ENCODE assay signal across 25 mouse cellular contexts in the genomic region with DNA sequence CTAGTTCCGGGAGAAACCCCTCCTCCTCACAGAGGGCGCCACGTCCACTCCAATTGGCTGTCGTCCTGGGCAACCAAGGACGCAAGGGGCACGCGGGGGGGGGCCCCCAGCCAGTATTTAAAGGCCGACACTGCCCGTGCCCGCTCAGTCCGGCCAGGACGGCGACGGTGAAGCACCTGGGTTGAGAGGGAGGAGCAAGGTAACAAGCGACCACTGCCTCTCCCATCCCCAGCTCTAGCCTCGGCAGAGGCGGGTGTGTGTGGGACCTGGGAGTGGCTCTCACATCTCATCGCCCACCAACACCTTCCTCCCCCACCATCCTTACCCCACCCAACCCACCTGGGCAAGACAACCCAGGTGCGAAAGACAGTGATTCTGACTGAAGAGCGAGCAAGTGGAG. TPM values are rescaled to one million over a fixed set of nuclear protein-coding genes. Genes with fewer than 3 reads are reported as not detected.
DNase-seq lines count a peak whose midpoint lies in the region; ATAC-seq and TF ChIP-seq lines count a peak whose summit lies in the region.
"Had no signal": no experiment of that assay in that cellular context is flagged by ENCODE, and none has a peak within 500 bp of the region (broad histone marks: within the 10 kb centered on the region; RNA-seq: fewer than 3 reads in every experiment).

A gene (plus strand): TSS at position 147 of the 400 bp plus-strand sequence.

- H3K4me1 ChIP-seq in heart, embryonic 12.5 days (replicated peaks), result no peaks in the 10 kb centered on the region
- no peaks in the 10 kb centered on the region for H3K4me1 ChIP-seq in hindbrain, embryonic 15.5 days (replicated peaks)
- H3K4me1 ChIP-seq in hindbrain, postnatal 0 days (ENCODE audit: insufficient read depth, low read length), result no peaks in the 10 kb centered on the region
- no peaks in the 10 kb centered on the region for H3K4me1 ChIP-seq in ES-Bruce4 (ENCODE audit: control insufficient read depth, insufficient read depth, low read length)
- H3K4me1 ChIP-seq: hindbrain, embryonic 12.5 days; intestine, embryonic 15.5 days; liver, embryonic 15.5 days; neural tube, embryonic 12.5 days had no signal

- no peak for TF ChIP-seq CTCF in hindbrain, postnatal 0 days (IDR thresholded peaks at IDR 0.05; ENCODE audit: low read depth)
- TF ChIP-seq CTCF in ES-Bruce4 (IDR thresholded peaks at IDR 0.05; ENCODE audit: low read depth, low read length), result no peak

- no peak for ATAC-seq in heart, embryonic 12.5 days (ENCODE audit: insufficient number of reproducible peaks, low FRiP score)
- ATAC-seq in hindbrain, embryonic 15.5 days (ENCODE audit: low FRiP score, low read depth), result 0 out of 2 replicates have a peak, but pooled peaks have one; percentile 27
- ATAC-seq in hindbrain, postnatal 0 days, result no peak
- 0 out of 2 replicates have a peak, but pooled peaks have one; percentile 10 for ATAC-seq in erythroid progenitor cell, adult 5-6 weeks (replicated peaks; ENCODE audit: low FRiP score, poor library complexity, severe bottlenecking)
- ATAC-seq: intestine, embryonic 15.5 days; lung, postnatal 0 days had no signal

- no peak for TF ChIP-seq EP300 in ES-Bruce4 (IDR thresholded peaks at IDR 0.05; ENCODE audit: insufficient read depth, low read depth, low read length)

- H3K27ac ChIP-seq in heart, embryonic 12.5 days (ENCODE audit: poor library complexity, severe bottlenecking), result no peak within 1 kb of the TSS
- no peak within 1 kb of the TSS for H3K27ac ChIP-seq in hindbrain, embryonic 15.5 days (replicated peaks)
- H3K27ac ChIP-seq in hindbrain, postnatal 0 days, result no peak within 1 kb of the TSS
- H3K27ac ChIP-seq in ES-Bruce4 (ENCODE audit: insufficient read depth, low read length), result no peak within 1 kb of the TSS
- H3K27ac ChIP-seq: hindbrain, embryonic 12.5 days; intestine, embryonic 15.5 days; liver, embryonic 15.5 days; neural tube, embryonic 12.5 days had no signal

- peak within 1 kb of the TSS; percentile 22; the same call in 1 of the 2 replicates for H3K4me2 ChIP-seq in heart, embryonic 12.5 days
- H3K4me2 ChIP-seq in hindbrain, embryonic 15.5 days, result no peak within 1 kb of the TSS
- no peak within 1 kb of the TSS for H3K4me2 ChIP-seq in hindbrain, postnatal 0 days (ENCODE audit: low read depth, low read length)
- H3K4me2 ChIP-seq: hindbrain, embryonic 12.5 days; intestine, embryonic 15.5 days; liver, embryonic 15.5 days; neural tube, embryonic 12.5 days had no signal

- no peaks in the 10 kb centered on the region for H3K27me3 ChIP-seq in heart, embryonic 12.5 days (replicated peaks)
- no peaks in the 10 kb centered on the region for H3K27me3 ChIP-seq in hindbrain, embryonic 15.5 days
- H3K27me3 ChIP-seq in hindbrain, postnatal 0 days (ENCODE audit: insufficient read depth, low read length), result no peaks in the 10 kb centered on the region
- H3K27me3 ChIP-seq in ES-Bruce4 (ENCODE audit: control insufficient read depth, insufficient read depth, low read length, poor library complexity, severe bottlenecking), result no peaks in the 10 kb centered on the region
- H3K27me3 ChIP-seq: hindbrain, embryonic 12.5 days; intestine, embryonic 15.5 days; liver, embryonic 15.5 days; neural tube, embryonic 12.5 days had no signal

- H3K36me3 ChIP-seq in heart, embryonic 12.5 days, result no peaks in the 10 kb centered on the region
- H3K36me3 ChIP-seq in hindbrain, embryonic 15.5 days, result no peaks in the 10 kb centered on the region
- no peaks in the 10 kb centered on the region for H3K36me3 ChIP-seq in hindbrain, postnatal 0 days (ENCODE audit: insufficient read depth, low read length)
- no peaks in the 10 kb centered on the region for H3K36me3 ChIP-seq in ES-Bruce4 (ENCODE audit: control insufficient read depth, insufficient read depth, low read length, poor library complexity, severe bottlenecking)
- H3K36me3 ChIP-seq: G1E; hindbrain, embryonic 12.5 days; intestine, embryonic 15.5 days; liver, embryonic 15.5 days; neural tube, embryonic 12.5 days had no signal

- no peak for DNase-seq in heart, adult 18-20 months
- no peak for DNase-seq in hindbrain, postnatal 0 days (ENCODE audit: low spot score)
- DNase-seq in thymus, postnatal 4 days, result no peak
- DNase-seq: cerebellum, postnatal 10 days; gastrocnemius, postnatal 10 days; right cerebral cortex, postnatal 14 days had no signal

- H3K4me3 ChIP-seq in heart, embryonic 12.5 days, result no peak within 1 kb of the TSS
- no peak within 1 kb of the TSS for H3K4me3 ChIP-seq in hindbrain, embryonic 15.5 days
- H3K4me3 ChIP-seq in hindbrain, postnatal 0 days (ENCODE audit: low read length), result no peak within 1 kb of the TSS
- H3K4me3 ChIP-seq in ES-Bruce4 (ENCODE audit: low read depth, low read length), result peak within 1 kb of the TSS; percentile 58
- H3K4me3 ChIP-seq: hindbrain, embryonic 12.5 days; intestine, embryonic 15.5 days; liver, embryonic 15.5 days; neural tube, embryonic 12.5 days had no signal

- H3K9ac ChIP-seq in heart, embryonic 12.5 days, result no peak within 1 kb of the TSS
- no peak within 1 kb of the TSS for H3K9ac ChIP-seq in hindbrain, embryonic 15.5 days
- no peak within 1 kb of the TSS for H3K9ac ChIP-seq in hindbrain, postnatal 0 days (replicated peaks; ENCODE audit: low read length)
- no peak within 1 kb of the TSS for H3K9ac ChIP-seq in ES-Bruce4 (ENCODE audit: low read depth, poor library complexity, severe bottlenecking)
- H3K9ac ChIP-seq: hindbrain, embryonic 12.5 days; intestine, embryonic 15.5 days; liver, embryonic 15.5 days; neural tube, embryonic 12.5 days had no signal

- WGBS in heart, embryonic 12.5 days, result 62% methylated on average over 20 of the region's 20 CpGs
- WGBS in hindbrain, embryonic 15.5 days, result 79% methylated on average over 20 of the region's 20 CpGs
- 85% methylated on average over 20 of the region's 20 CpGs for WGBS in hindbrain, postnatal 0 days

- H3K9me3 ChIP-seq in heart, embryonic 12.5 days (replicated peaks), result peaks cover 13% of the 10 kb centered on the region
- H3K9me3 ChIP-seq in hindbrain, embryonic 15.5 days, result no peaks in the 10 kb centered on the region
- H3K9me3 ChIP-seq in hindbrain, postnatal 0 days (ENCODE audit: low read length), result no peaks in the 10 kb centered on the region
- no peaks in the 10 kb centered on the region for H3K9me3 ChIP-seq in ES-Bruce4 (replicated peaks; ENCODE audit: control insufficient read depth, insufficient read depth, low read length, poor library complexity, severe bottlenecking)

- TF ChIP-seq POLR2A in ES-Bruce4 (IDR thresholded peaks at IDR 0.05; ENCODE audit: insufficient read depth, low read length), result no peak

RNA-seq across cellular contexts. Expression of the gene that starts here (rescaled TPM):
- polyA plus RNA-seq in heart, embryonic 12.5 days (2016; fragmentation: Nextera tagmentation; extraction: Ambion mirVana), result not detected in 2 replicates
- total RNA-seq in heart, adult 18-20 months (2021), result not detected
- not detected in 2 replicates for polyA plus RNA-seq in hindbrain, embryonic 15.5 days (2015; fragmentation: Nextera tagmentation; extraction: Ambion mirVana)
- not detected in 2 replicates for total RNA-seq in hindbrain, postnatal 0 days (2014; rRNA removed)
- not detected in 2 replicates for polyA plus RNA-seq in hindbrain, postnatal 0 days (2015; fragmentation: Nextera tagmentation; extraction: Ambion mirVana)
- polyA plus RNA-seq in ES-Bruce4 (2011; ENCODE audit: insufficient read depth, insufficient read length, low read depth, missing spikeins), result not detected in 2 replicates
- total RNA-seq in erythroid progenitor cell, adult 5-6 weeks (2015; ENCODE audit: low replicate concordance), result not detected in 2 replicates
- total RNA-seq in erythroid progenitor cell, adult 5-6 weeks (2017; ENCODE audit: low replicate concordance), result not detected in 2 replicates
- total RNA-seq: adrenal gland, adult 18-20 months; gastrocnemius, postnatal 10 days; layer of hippocampus, postnatal 25 days; left cerebral cortex, postnatal 14 days; megakaryocyte progenitor cell, adult 5-6 weeks; monocyte, adult 5-6 weeks had no signal
- polyA plus RNA-seq: G1E; intestine, embryonic 15.5 days; kidney, embryonic 16.5 days; limb, embryonic 14.5 days; liver, embryonic 15.5 days; lung, postnatal 0 days; neural tube, embryonic 12.5 days; spleen, adult 2 months; urinary bladder, adult 2 months had no signal

Comparison
In these comparisons a context has a peak if more than half of its experiments do, and no peak if none do; other contexts are left out.
1. Peak in ATAC-seq in hindbrain, embryonic 15.5 days; RNA of the gene not detected or under 1 TPM.
2. Peak in ATAC-seq in erythroid progenitor cell, adult 5-6 weeks; RNA of the gene not detected or under 1 TPM.